Mouse (Mus musculus): ENCODE measurements around the gene Agrp. TPM values are rescaled to one million over a fixed set of nuclear protein-coding genes. Genes with fewer than 3 reads are reported as not detected.
A peak's percentile ranks its signal among the peaks of the same experiment; 100 is the strongest.

Agrp gene
- total and polyA plus RNA-seq, 2 experiments from 2014 or later: 7.6 TPM; not detected in 1

DNA sequence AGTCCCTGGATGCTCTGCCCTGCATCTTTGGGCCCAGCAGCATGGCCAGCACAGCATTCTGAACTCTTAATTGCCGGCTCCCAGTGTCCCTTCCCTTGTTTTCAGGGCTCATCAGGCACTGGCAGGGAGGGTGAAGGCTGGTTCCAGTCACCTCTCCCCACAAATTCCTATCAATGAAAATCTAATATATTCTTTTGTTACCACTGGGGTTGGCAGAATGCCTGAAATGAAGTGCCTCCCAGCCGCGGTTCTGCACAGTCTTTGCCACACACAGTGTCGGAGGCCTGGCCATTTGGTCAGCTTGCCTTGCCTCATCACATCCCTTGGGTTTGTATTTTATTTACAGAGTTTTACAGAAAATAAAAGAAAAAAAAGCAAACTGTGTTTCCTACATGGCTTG is 15.4 kb downstream of the Agrp start:
- no peak overlapping the region for H3K4me3 ChIP-seq (ENCODE audit: low read depth, low read length)
- H3K9me3 ChIP-seq (ENCODE audit: low read length): no peaks in the 10 kb centered on the region
- no peak overlapping the region for H3K4me2 ChIP-seq (ENCODE audit: low read depth, low read length, poor library complexity, severe bottlenecking)
- H3K4me1 ChIP-seq (ENCODE audit: insufficient read depth, low read length): no peaks in the 10 kb centered on the region
- DNase-seq (ENCODE audit: low spot score) (peak; percentile 33), ATAC-seq (ENCODE audit: low FRiP score) (no peak)
- no peak overlapping the region for H3K9ac ChIP-seq (replicated peaks; ENCODE audit: low read length, poor library complexity, severe bottlenecking)
- no peak for TF ChIP-seq CTCF (IDR thresholded peaks at IDR 0.05)
- 27% methylated on average over 4 of the region's 4 CpGs for WGBS
- peak overlapping the region; percentile 47; the same call in 1 of the 2 replicates for H3K27ac ChIP-seq (ENCODE audit: low read depth, low read length)
- peaks cover 54% of the 10 kb centered on the region for H3K36me3 ChIP-seq (ENCODE audit: insufficient read depth, low read length)
- H3K27me3 ChIP-seq (ENCODE audit: insufficient read depth, low read length): no peaks in the 10 kb centered on the region

DNA sequence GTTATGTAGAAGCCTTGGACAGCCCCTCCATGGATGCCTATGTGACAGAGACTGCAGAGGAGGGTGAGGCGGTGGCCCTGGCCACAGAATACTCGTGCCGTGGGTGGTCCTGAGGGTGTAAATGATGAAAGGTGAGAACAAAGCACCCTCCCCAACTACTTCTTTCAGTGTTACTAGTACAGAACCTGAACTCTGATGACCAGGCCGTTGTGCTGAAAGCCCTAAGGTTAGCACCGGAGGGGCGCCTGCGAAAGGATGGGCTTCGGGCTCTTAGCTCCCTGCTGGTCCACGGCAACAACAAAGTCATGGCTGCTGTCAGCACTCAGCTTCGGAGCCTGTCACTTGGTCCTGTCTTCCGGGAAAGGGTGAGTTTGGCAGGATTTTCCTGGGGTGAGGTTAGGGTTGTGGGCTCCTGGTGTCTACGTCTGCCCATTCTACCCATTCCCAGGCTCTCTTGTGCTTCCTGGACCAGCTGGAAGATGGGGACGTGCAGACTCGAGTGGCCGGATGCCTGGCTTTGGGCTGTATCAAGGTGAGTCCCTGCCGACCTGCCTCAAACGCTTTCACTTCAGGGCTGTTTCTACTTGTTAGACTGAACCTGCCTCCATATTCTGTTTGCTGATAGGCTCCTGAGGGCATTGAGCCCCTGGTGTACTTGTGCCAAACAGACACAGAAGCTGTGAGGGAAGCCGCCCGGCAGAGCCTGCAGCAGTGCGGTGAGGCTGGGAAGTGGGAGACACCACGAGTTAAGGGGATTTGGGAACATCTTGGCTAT is 16.1 kb downstream of the Agrp start:
- Histone ChIP-seq H3K9me3 (ENCODE audit: low read length) (no peaks in the 10 kb centered on the region), H3K27me3 (ENCODE audit: insufficient read depth, low read length) (no peaks in the 10 kb centered on the region), H3K9ac (replicated peaks; ENCODE audit: low read length, poor library complexity, severe bottlenecking) (no peak overlapping the region), H3K4me1 (ENCODE audit: insufficient read depth, low read length) (no peaks in the 10 kb centered on the region), H3K4me2 (ENCODE audit: low read depth, low read length, poor library complexity, severe bottlenecking) (no peak overlapping the region), H3K36me3 (ENCODE audit: insufficient read depth, low read length) (peaks cover 61% of the 10 kb centered on the region), H3K4me3 (ENCODE audit: low read depth, low read length) (no peak overlapping the region), H3K27ac (ENCODE audit: low read depth, low read length) (no peak overlapping the region)
- no peak for TF ChIP-seq CTCF (IDR thresholded peaks at IDR 0.05)
- DNase-seq (ENCODE audit: low spot score) (no peak), ATAC-seq (ENCODE audit: low FRiP score) (no peak)
- WGBS: 86% methylated on average over 21 of the region's 21 CpGs

DNA sequence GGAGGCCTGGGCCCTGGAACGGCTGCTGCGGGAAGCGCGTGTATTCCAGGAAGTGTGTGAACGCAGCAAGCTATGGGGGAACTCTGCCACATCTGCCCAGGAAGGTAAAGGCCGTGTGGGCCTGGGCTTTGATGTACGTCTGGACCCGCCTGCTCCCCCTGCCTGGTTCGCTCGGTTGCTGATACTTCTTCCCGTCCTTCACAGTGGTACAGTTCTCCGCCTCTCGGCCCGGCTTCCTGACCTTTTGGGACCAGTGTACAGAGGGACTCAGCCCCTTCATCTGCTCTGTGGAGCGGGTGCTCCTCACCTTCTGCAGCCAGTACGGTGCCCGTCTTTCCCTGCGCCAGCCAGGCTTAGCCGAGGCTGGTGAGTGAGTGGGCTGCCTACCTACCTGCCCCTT is 17.0 kb downstream of the Agrp start:
- no peak overlapping the region for H3K27ac ChIP-seq (ENCODE audit: low read depth, low read length)
- H3K4me3 ChIP-seq (ENCODE audit: low read depth, low read length): no peak overlapping the region
- H3K4me2 ChIP-seq (ENCODE audit: low read depth, low read length, poor library complexity, severe bottlenecking): no peak overlapping the region
- no peak for TF ChIP-seq CTCF (IDR thresholded peaks at IDR 0.05)
- DNase-seq (ENCODE audit: low spot score): no peak
- ATAC-seq (ENCODE audit: low FRiP score): no peak
- H3K27me3 ChIP-seq (ENCODE audit: insufficient read depth, low read length): no peaks in the 10 kb centered on the region
- H3K4me1 ChIP-seq (ENCODE audit: insufficient read depth, low read length): no peaks in the 10 kb centered on the region
- no peaks in the 10 kb centered on the region for H3K9me3 ChIP-seq (ENCODE audit: low read length)
- peaks cover 70% of the 10 kb centered on the region for H3K36me3 ChIP-seq (ENCODE audit: insufficient read depth, low read length)
- no peak overlapping the region for H3K9ac ChIP-seq (replicated peaks; ENCODE audit: low read length, poor library complexity, severe bottlenecking)
- WGBS: 90% methylated on average over 19 of the region's 19 CpGs

DNA sequence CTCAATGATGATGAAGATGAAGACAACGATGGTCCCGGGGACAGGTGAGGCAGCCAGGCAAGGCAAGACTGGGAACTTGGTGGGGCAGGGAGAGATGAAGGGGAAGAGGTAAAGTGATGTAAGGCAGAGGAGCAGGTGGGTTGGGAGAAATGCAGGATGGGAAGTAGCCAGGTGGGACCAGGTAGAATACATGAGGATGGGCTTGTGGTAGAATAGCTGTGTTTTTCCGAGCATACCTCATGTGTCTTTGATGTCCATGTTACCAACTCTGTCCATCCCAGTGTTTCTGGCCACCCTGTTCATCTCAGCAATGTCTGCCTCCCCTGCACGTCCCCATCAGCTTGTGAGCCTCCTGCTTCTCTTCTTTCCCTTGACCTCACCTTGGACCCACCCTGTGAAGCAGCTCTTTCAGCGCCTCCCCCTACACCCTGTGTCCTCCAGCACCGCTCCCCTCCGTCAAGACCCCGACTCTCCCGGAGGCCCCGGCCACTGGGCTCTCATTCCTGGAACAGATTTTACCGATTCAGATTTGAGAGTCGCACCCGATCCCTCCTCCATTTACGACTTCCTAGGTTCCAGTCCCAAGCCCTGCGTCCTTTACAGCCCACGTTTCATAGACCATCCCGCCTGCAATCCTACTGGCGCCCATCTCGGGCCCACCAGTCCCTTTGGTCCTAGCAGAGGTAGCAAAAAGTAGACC is 18.2 kb downstream of the Agrp start:
- Histone ChIP-seq H3K4me1 (ENCODE audit: insufficient read depth, low read length) (peaks cover 2% of the 10 kb centered on the region; the same call in 1 of the 2 replicates), H3K36me3 (ENCODE audit: insufficient read depth, low read length) (peaks cover 75% of the 10 kb centered on the region), H3K4me2 (ENCODE audit: low read depth, low read length, poor library complexity, severe bottlenecking) (no peak overlapping the region), H3K9ac (replicated peaks; ENCODE audit: low read length, poor library complexity, severe bottlenecking) (no peak overlapping the region), H3K9me3 (ENCODE audit: low read length) (no peaks in the 10 kb centered on the region), H3K27ac (ENCODE audit: low read depth, low read length) (no peak overlapping the region), H3K4me3 (ENCODE audit: low read depth, low read length) (no peak overlapping the region), H3K27me3 (ENCODE audit: insufficient read depth, low read length) (no peaks in the 10 kb centered on the region)
- no peak for ATAC-seq (ENCODE audit: low FRiP score)
- no peak for TF ChIP-seq CTCF (IDR thresholded peaks at IDR 0.05)
- 97% methylated on average over 19 of the region's 19 CpGs for WGBS
- no peak for DNase-seq (ENCODE audit: low spot score)

DNA sequence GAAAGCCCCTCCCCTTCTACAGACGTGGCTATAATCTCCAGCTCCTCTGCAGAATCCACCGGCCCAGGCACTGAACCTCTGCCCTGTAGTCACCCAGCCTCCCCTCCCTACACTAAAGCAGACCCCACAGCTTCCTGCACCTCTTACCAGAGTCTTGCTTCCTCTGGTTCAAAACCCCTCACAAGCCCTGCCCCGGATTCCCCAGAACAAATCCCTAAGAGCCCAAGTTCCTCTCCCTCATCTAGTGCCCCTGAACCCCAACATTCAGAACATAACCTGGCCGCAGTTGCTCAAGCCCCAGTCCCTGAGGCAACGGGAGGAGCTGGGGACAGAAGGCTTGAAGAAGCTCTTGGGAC is 18.9 kb downstream of the Agrp start:
- no peak overlapping the region for H3K4me3 ChIP-seq (ENCODE audit: low read depth, low read length)
- H3K9ac ChIP-seq (replicated peaks; ENCODE audit: low read length, poor library complexity, severe bottlenecking): no peak overlapping the region
- peaks cover 73% of the 10 kb centered on the region for H3K36me3 ChIP-seq (ENCODE audit: insufficient read depth, low read length)
- DNase-seq (ENCODE audit: low spot score): no peak
- H3K4me2 ChIP-seq (ENCODE audit: low read depth, low read length, poor library complexity, severe bottlenecking): no peak overlapping the region
- no peaks in the 10 kb centered on the region for H3K27me3 ChIP-seq (ENCODE audit: insufficient read depth, low read length)
- no peaks in the 10 kb centered on the region for H3K9me3 ChIP-seq (ENCODE audit: low read length)
- TF ChIP-seq CTCF (IDR thresholded peaks at IDR 0.05): no peak
- no peak overlapping the region for H3K27ac ChIP-seq (ENCODE audit: low read depth, low read length)
- peaks cover 7% of the 10 kb centered on the region; the same call in 1 of the 2 replicates for H3K4me1 ChIP-seq (ENCODE audit: insufficient read depth, low read length)
- 91% methylated on average over 5 of the region's 5 CpGs for WGBS
- no peak for ATAC-seq (ENCODE audit: low FRiP score)
